Mouse (Mus musculus): ENCODE results near the gene Ccndbp1. TPM values are rescaled to one million over a fixed set of nuclear protein-coding genes. Genes with fewer than 3 reads are reported as not detected.
"Not testable (repeated sequence)": the region's sequence is repeated elsewhere in the genome, so short reads cannot be mapped to it uniquely, and the experiment has no call there.

Ccndbp1 gene
- polyA plus RNA-seq, 1 experiment from 2014 or later = 42.9 TPM

- 63% methylated on average over 1 of the region's 1 CpGs for WGBS
- H3K36me3 ChIP-seq; H3K27me3 ChIP-seq; ATAC-seq (replicated peaks; ENCODE audit: insufficient number of reproducible peaks, insufficient read depth, low FRiP score, low read depth); H3K9me3 ChIP-seq (replicated peaks); H3K4me3 ChIP-seq; H3K4me2 ChIP-seq; H3K4me1 ChIP-seq (replicated peaks); H3K27ac ChIP-seq; H3K9ac ChIP-seq: not testable (repeated sequence)
Observed at GRCm38 (mm10) chr2:121038851-121039250, 30.6 kb downstream of the Ccndbp1 start.

GRCm38 (mm10) chr2:121039382-121039781, 31.2 kb downstream of the Ccndbp1 start:
- Histone ChIP-seq H3K27me3 (no peaks in the 10 kb centered on the region), H3K27ac (no peak overlapping the region), H3K4me1 (replicated peaks) (no peaks in the 10 kb centered on the region), H3K4me2 (no peak overlapping the region), H3K9me3 (replicated peaks) (no peaks in the 10 kb centered on the region), H3K4me3 (no peak overlapping the region), H3K36me3 (no peaks in the 10 kb centered on the region), H3K9ac (no peak overlapping the region)
- 95% methylated on average over 1 of the region's 1 CpGs for WGBS
- ATAC-seq (replicated peaks; ENCODE audit: insufficient number of reproducible peaks, insufficient read depth, low FRiP score, low read depth) = no peak

DNA sequence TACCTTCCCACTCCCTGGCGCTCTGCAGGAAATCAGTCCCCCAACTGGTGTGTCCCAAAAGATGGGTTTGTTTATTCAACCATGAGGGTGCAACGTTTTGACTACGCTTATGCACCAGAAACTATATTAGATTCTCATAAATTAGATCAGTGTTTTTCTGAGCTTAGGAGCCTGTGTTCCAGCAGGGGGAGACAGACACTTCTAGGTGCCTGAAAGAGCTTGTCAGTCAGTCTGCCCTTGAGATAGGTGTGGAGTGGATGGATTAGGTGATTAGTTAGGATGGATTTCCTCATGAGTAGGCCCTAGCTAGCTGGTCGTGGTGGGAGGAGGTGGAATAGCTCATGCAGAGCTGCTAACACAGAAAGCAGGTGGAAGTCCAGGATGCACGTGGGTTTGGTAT, 32.9 kb downstream of the Ccndbp1 start:
- H3K27ac ChIP-seq = no peak overlapping the region
- no peak overlapping the region for H3K4me3 ChIP-seq
- H3K36me3 ChIP-seq = no peaks in the 10 kb centered on the region
- no peaks in the 10 kb centered on the region for H3K9me3 ChIP-seq (replicated peaks)
- H3K4me2 ChIP-seq = no peak overlapping the region
- H3K4me1 ChIP-seq (replicated peaks) = no peaks in the 10 kb centered on the region
- H3K9ac ChIP-seq = no peak overlapping the region
- ATAC-seq (replicated peaks; ENCODE audit: insufficient number of reproducible peaks, insufficient read depth, low FRiP score, low read depth) = no peak
- no peaks in the 10 kb centered on the region for H3K27me3 ChIP-seq
- WGBS = 34% methylated on average over 5 of the region's 5 CpGs

DNA sequence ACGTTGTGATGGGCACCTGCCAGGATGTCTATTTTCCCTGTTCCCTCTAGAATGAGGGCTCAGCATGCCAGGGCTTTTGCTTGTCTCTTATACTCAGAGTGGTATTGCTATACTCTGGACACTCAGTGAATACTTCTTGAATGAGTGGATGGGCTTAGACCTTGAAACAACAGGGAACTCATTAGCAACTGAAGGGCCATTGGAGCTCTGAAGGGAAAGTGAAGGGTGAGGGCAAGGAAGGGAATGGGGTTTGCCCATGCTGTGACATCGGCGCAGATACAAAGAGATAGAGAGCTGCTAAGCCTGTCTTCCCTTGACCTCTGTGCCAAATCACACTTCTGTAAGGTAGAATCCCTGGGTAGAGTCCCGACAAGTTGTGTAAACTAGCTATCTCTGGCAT, 37.5 kb downstream of the Ccndbp1 start:
- Histone ChIP-seq H3K27ac (no peak overlapping the region), H3K36me3 (no peaks in the 10 kb centered on the region), H3K9me3 (replicated peaks) (no peaks in the 10 kb centered on the region), H3K4me1 (replicated peaks) (no peaks in the 10 kb centered on the region), H3K4me3 (no peak overlapping the region), H3K27me3 (no peaks in the 10 kb centered on the region), H3K9ac (no peak overlapping the region), H3K4me2 (no peak overlapping the region)
- WGBS = 78% methylated on average over 4 of the region's 4 CpGs
- ATAC-seq (replicated peaks; ENCODE audit: insufficient number of reproducible peaks, insufficient read depth, low FRiP score, low read depth) = no peak

- no peak for ATAC-seq (replicated peaks; ENCODE audit: insufficient number of reproducible peaks, insufficient read depth, low FRiP score, low read depth)
- no peaks in the 10 kb centered on the region for H3K27me3 ChIP-seq
- H3K4me3 ChIP-seq = no peak overlapping the region
- no peaks in the 10 kb centered on the region for H3K36me3 ChIP-seq
- no peak overlapping the region for H3K4me2 ChIP-seq
- no peak overlapping the region for H3K27ac ChIP-seq
- no peaks in the 10 kb centered on the region for H3K9me3 ChIP-seq (replicated peaks)
- H3K9ac ChIP-seq = no peak overlapping the region
- H3K4me1 ChIP-seq (replicated peaks) = no peaks in the 10 kb centered on the region
- 75% methylated on average over 5 of the region's 5 CpGs for WGBS
Observed at GRCm38 (mm10) chr2:121052176-121052575, 44.0 kb downstream of the Ccndbp1 start.

DNA sequence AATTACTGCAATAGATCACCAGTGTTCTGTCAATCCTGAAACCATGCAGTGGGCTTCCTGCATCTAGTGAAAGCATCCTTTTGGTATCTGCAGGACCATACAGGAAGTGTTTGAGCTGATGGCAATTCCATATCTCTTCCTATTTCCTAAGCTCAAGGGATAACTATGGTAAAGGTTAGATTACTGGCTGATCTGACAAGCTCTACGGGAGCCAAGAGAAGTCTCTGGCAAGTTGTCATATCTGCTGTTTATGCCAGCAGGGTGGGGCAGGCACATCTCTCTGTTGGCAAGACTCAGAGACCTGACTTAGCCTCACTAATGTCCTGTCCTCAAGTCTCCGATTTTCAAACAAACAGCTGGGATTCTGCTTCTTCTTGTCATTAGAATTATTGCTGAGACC, 45.9 kb downstream of the Ccndbp1 start:
- 48% methylated on average over 2 of the region's 2 CpGs for WGBS
- H3K9ac ChIP-seq = no peak overlapping the region

GRCm38 (mm10) chr2:121055915-121056314, 47.7 kb downstream of the Ccndbp1 start:
- Histone ChIP-seq H3K9me3 (replicated peaks) (no peaks in the 10 kb centered on the region), H3K4me1 (replicated peaks) (no peaks in the 10 kb centered on the region), H3K27ac (no peak overlapping the region), H3K9ac (no peak overlapping the region), H3K27me3 (no peaks in the 10 kb centered on the region), H3K4me3 (no peak overlapping the region), H3K36me3 (no peaks in the 10 kb centered on the region), H3K4me2 (no peak overlapping the region)
- ATAC-seq (replicated peaks; ENCODE audit: insufficient number of reproducible peaks, insufficient read depth, low FRiP score, low read depth) = no peak
- 79% methylated on average over 6 of the region's 6 CpGs for WGBS

More for the DNA sequence above, 45.9 kb downstream of the Ccndbp1 start:
- no peaks in the 10 kb centered on the region for H3K9me3 ChIP-seq (replicated peaks)
- no peaks in the 10 kb centered on the region for H3K27me3 ChIP-seq
- no peak overlapping the region for H3K4me3 ChIP-seq
- ATAC-seq (replicated peaks; ENCODE audit: insufficient number of reproducible peaks, insufficient read depth, low FRiP score, low read depth) = no peak
- H3K4me1 ChIP-seq (replicated peaks) = no peaks in the 10 kb centered on the region
- H3K27ac ChIP-seq = no peak overlapping the region
- no peaks in the 10 kb centered on the region for H3K36me3 ChIP-seq
- no peak overlapping the region for H3K4me2 ChIP-seq

GRCm38 (mm10) chr2:121057997-121058396, 49.8 kb downstream of the Ccndbp1 start:
- Histone ChIP-seq H3K4me3 (no peak overlapping the region), H3K4me2 (no peak overlapping the region), H3K9me3 (replicated peaks) (no peaks in the 10 kb centered on the region), H3K9ac (no peak overlapping the region), H3K27ac (no peak overlapping the region), H3K36me3 (no peaks in the 10 kb centered on the region), H3K4me1 (replicated peaks) (no peaks in the 10 kb centered on the region), H3K27me3 (no peaks in the 10 kb centered on the region)
- WGBS = 48% methylated on average over 6 of the region's 6 CpGs
- no peak for ATAC-seq (replicated peaks; ENCODE audit: insufficient number of reproducible peaks, insufficient read depth, low FRiP score, low read depth)

- H3K9me3 ChIP-seq (replicated peaks) = no peaks in the 10 kb centered on the region
- H3K27me3 ChIP-seq = no peaks in the 10 kb centered on the region
- no peak overlapping the region for H3K4me3 ChIP-seq
- ATAC-seq (replicated peaks; ENCODE audit: insufficient number of reproducible peaks, insufficient read depth, low FRiP score, low read depth) = no peak
- WGBS = 72% methylated on average over 2 of the region's 2 CpGs
- H3K4me2 ChIP-seq = no peak overlapping the region
- no peaks in the 10 kb centered on the region for H3K4me1 ChIP-seq (replicated peaks)
- no peaks in the 10 kb centered on the region for H3K36me3 ChIP-seq
- no peak overlapping the region for H3K27ac ChIP-seq
- H3K9ac ChIP-seq = no peak overlapping the region
Observed at GRCm38 (mm10) chr2:121061315-121061714, 53.1 kb downstream of the Ccndbp1 start.

Small RNA genes within 50 kb of the gene (microRNA-seq; reads per million reads assigned to microRNA genes)
- gene Gm44325 = not detected

Other genes starting within 250 kb of the Ccndbp1 start
- 4.3 and 6.5 TPM in 2 replicates for gene Cdan1, start 158.3 kb upstream of the Ccndbp1 start, polyA plus RNA-seq (2015; fragmentation: Nextera tagmentation; extraction: Ambion mirVana)
- 2.4 and 2.9 TPM in 2 replicates for gene Ttbk2, start 157.8 kb upstream of the Ccndbp1 start, polyA plus RNA-seq (2015; fragmentation: Nextera tagmentation; extraction: Ambion mirVana)
- gene Ubr1, start 37.7 kb upstream of the Ccndbp1 start, polyA plus RNA-seq (2015; fragmentation: Nextera tagmentation; extraction: Ambion mirVana) = 17.5 and 21.3 TPM in 2 replicates
- gene Tmem62, start 31.4 kb upstream of the Ccndbp1 start, polyA plus RNA-seq (2015; fragmentation: Nextera tagmentation; extraction: Ambion mirVana) = 2.8 and 2.9 TPM in 2 replicates
- gene Epb42, start 28.7 kb downstream of the Ccndbp1 start, polyA plus RNA-seq (2015; fragmentation: Nextera tagmentation; extraction: Ambion mirVana) = 1.8 and 5.5 TPM in 2 replicates
- 0.06 TPM in 1 of 2 replicates, not detected in the other for gene Tgm5, start 77.4 kb downstream of the Ccndbp1 start, polyA plus RNA-seq (2015; fragmentation: Nextera tagmentation; extraction: Ambion mirVana)
- gene Tgm7, start 101.4 kb downstream of the Ccndbp1 start, polyA plus RNA-seq (2015; fragmentation: Nextera tagmentation; extraction: Ambion mirVana) = not detected in 2 replicates
- gene Adal, start 132.0 kb downstream of the Ccndbp1 start, polyA plus RNA-seq (2015; fragmentation: Nextera tagmentation; extraction: Ambion mirVana) = 14.6 and 15.1 TPM in 2 replicates
- 17.3 and 17.5 TPM in 2 replicates for gene Lcmt2, start 132.2 kb downstream of the Ccndbp1 start, polyA plus RNA-seq (2015; fragmentation: Nextera tagmentation; extraction: Ambion mirVana)
- 27.4 and 35.7 TPM in 2 replicates for gene Tubgcp4, start 162.3 kb downstream of the Ccndbp1 start, polyA plus RNA-seq (2015; fragmentation: Nextera tagmentation; extraction: Ambion mirVana)
- 6.4 TPM in 2 replicates for gene Zscan29, start 162.7 kb downstream of the Ccndbp1 start, polyA plus RNA-seq (2015; fragmentation: Nextera tagmentation; extraction: Ambion mirVana)

Data from heart, embryonic 15.5 days (tissue).